Mouse (Mus musculus): ENCODE measurements around the gene Shkbp1. TPM values are rescaled to one million over a fixed set of nuclear protein-coding genes. Genes with fewer than 3 reads are reported as not detected.

The Shkbp1 gene
- total RNA-seq, 2 experiments from 2014 or later = 24.7 to 27.9 TPM

GRCm38 (mm10) chr7:27300351-27300750 is 55.5 kb downstream of the Shkbp1 start:
- intact Hi-C loops (cut with DNase I) = no loop called here
- no peak for DNase-seq (ENCODE audit: extremely low spot score in 1 of 2, low spot score in 2 of 2)

- DNase-seq (ENCODE audit: extremely low spot score in 1 of 2, low spot score in 2 of 2) = no peak
- intact Hi-C loops (cut with DNase I) = no loop called here
Observed at GRCm38 (mm10) chr7:27298816-27299215, 57.0 kb downstream of the Shkbp1 start.

DNA sequence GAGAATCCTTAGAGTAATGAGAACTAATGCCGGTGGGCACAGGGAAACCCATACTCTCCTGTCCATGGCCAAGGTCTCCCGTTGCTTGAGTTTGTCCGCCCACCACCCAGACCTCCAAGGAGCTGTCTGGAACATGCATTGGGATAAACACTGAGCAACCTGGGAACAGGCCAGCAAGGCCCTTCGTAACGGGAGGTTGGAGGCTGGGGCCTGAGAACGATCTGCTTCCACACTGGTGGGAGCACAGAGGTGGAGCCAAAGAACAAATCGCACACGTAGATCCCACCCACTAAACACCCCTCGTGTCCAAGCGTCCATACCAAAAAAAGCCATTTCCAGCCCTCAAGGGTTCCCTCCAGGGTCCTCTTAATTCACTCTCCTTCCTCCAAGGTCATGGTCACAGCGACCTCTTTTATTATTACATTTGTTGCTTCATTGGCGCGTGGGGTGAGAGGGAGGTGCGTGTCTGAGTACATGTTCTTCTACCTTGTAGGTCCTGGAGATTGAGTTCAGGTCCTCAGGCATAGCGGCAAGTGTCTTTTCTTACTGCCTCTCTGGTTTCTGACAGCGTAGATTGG is 57.7 kb downstream of the Shkbp1 start:
- no peak for DNase-seq (ENCODE audit: extremely low spot score in 1 of 2, low spot score in 2 of 2)
- intact Hi-C loops (cut with DNase I) = no loop called here

- intact Hi-C loops (cut with DNase I) = no loop called here
- DNase-seq (ENCODE audit: extremely low spot score in 1 of 2, low spot score in 2 of 2) = no peak
Observed at GRCm38 (mm10) chr7:27296518-27296917, 59.3 kb downstream of the Shkbp1 start.

GRCm38 (mm10) chr7:27295956-27296355 is 59.9 kb downstream of the Shkbp1 start:
- intact Hi-C loops (cut with DNase I) = no loop called here
- no peak for DNase-seq (ENCODE audit: extremely low spot score in 1 of 2, low spot score in 2 of 2)

Other genes with a start within 250 kb of the Shkbp1 start
- gene Cyp2f2, start 236.1 kb downstream of the Shkbp1 start, total RNA-seq (2021) = under 1 TPM; 0.34 to 0.39 TPM
- gene Cyp2t4, start 202.3 kb downstream of the Shkbp1 start, total RNA-seq (2021) = not detected
- gene Egln2, start 189.2 kb downstream of the Shkbp1 start, total RNA-seq (2021) = 10 to 100 TPM; 82.3 to 84.9 TPM
- 10 to 100 TPM; 85.4 to 89.5 TPM for gene Rab4b, start 177.1 kb downstream of the Shkbp1 start, total RNA-seq (2021)
- gene Gm21983, start 174.9 kb downstream of the Shkbp1 start, total RNA-seq (2021) = not detected
- gene Mia, start 174.9 kb downstream of the Shkbp1 start, total RNA-seq (2021) = 1 to 10 TPM; 1.5 to 3.2 TPM
- 10 to 100 TPM; 19.7 to 21.5 TPM for gene BC024978, start 160.2 kb downstream of the Shkbp1 start, total RNA-seq (2021)
- 10 to 100 TPM; 83.9 to 84.3 TPM for gene Snrpa, start 159.7 kb downstream of the Shkbp1 start, total RNA-seq (2021)
- gene Itpkc, start 127.4 kb downstream of the Shkbp1 start, total RNA-seq (2021) = 1 to 10 TPM; 7.6 to 8.7 TPM
- 10 to 100 TPM; 28.3 TPM for gene Coq8b, start 123.0 kb downstream of the Shkbp1 start, total RNA-seq (2021)
- 100 to 1,000 TPM; 117 to 126 TPM for gene Numbl, start 97.6 kb downstream of the Shkbp1 start, total RNA-seq (2021)
- gene Ltbp4, start 18.3 kb downstream of the Shkbp1 start, total RNA-seq (2021) = 10 to 100 TPM; 52.3 to 57.5 TPM
- gene Gm20479, start 1.4 kb upstream of the Shkbp1 start, total RNA-seq (2021) = not detected
- gene Sptbn4, start 91.7 kb upstream of the Shkbp1 start, total RNA-seq (2021) = 10 to 100 TPM; 89.7 to 99.2 TPM
- gene Blvrb, start 92.0 kb upstream of the Shkbp1 start, total RNA-seq (2021) = 10 to 100 TPM; 11.8 to 12.7 TPM
- 1 to 10 TPM; 2.5 to 3.2 TPM for gene Sertad3, start 117.7 kb upstream of the Shkbp1 start, total RNA-seq (2021)
- 1 to 10 TPM; 6.0 to 7.0 TPM for gene Sertad1, start 130.9 kb upstream of the Shkbp1 start, total RNA-seq (2021)
- 1 to 10 TPM; 1.4 TPM for gene Prx, start 143.3 kb upstream of the Shkbp1 start, total RNA-seq (2021)
- under 1 TPM; 0.26 to 0.34 TPM for gene Hipk4, start 167.2 kb upstream of the Shkbp1 start, total RNA-seq (2021)
- gene Pld3, start 197.2 kb upstream of the Shkbp1 start, total RNA-seq (2021) = 100 to 1,000 TPM; 520 to 550 TPM
- 10 to 100 TPM; 23.1 to 26.2 TPM for gene 2310022A10Rik, start 197.2 kb upstream of the Shkbp1 start, total RNA-seq (2021)
- gene Akt2, start 235.5 kb upstream of the Shkbp1 start, total RNA-seq (2021) = 100 to 1,000 TPM in 1 of 2 experiments, 10 to 100 TPM in 1; 92.2 to 103 TPM